ENCODE assay signal across 8 mouse cellular contexts in the genomic region with DNA sequence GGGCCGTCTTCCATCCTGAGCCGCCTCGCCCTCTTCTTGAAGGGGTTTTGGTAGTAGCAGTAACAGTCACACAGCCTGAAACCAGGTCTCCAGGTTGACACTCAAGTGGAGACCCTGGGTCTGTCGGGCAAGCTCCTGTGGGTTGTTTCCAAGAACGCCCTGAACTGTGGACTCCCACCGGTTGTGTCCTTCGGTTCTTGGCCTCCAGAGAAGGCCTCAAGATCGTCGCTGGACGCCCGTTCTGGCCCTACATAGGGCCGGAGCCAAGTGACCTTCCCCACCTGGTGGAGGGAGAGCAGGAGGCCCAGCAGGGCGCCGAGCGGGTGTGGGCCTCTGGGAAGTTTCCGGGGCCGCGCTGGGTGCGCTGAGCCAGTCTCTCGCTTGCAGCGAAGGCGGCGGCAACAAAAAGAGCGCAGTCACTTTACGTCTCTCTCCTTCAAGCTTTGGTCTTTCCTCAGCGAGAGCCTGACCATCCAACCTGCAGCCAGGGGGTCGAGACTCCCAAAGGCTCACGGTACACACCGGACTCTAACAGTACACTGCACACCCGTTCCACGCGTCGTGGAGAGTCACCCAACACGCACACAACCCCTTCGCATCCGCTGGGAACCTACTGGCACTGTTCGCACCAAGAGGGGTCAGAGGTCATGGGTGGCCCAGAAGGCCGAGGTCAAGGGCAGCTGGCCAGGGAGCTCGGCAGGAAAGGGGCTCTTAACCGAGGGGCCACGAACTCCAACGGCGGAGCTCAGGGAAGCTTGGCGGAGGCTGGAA. TPM values are rescaled to one million over a fixed set of nuclear protein-coding genes. Genes with fewer than 3 reads are reported as not detected.
A peak's percentile ranks its signal among the peaks of the same experiment; 100 is the strongest.
DNase-seq lines count a peak whose midpoint lies in the region; ATAC-seq and TF ChIP-seq lines count a peak whose summit lies in the region.

No protein-coding gene starts in this region.

- peak overlapping the region; percentile 91 for H3K9ac ChIP-seq in heart, embryonic 11.5 days (ENCODE audit: low read depth, low read length)
- peak overlapping the region; percentile 100 for H3K9ac ChIP-seq in limb, embryonic 11.5 days (ENCODE audit: low read length)
- peak overlapping the region; percentile 46 for H3K9ac ChIP-seq in neural tube, embryonic 14.5 days (replicated peaks; ENCODE audit: low read depth, low read length)

- peaks cover 73% of the 10 kb centered on the region for H3K27me3 ChIP-seq in heart, embryonic 11.5 days (ENCODE audit: control insufficient read depth, insufficient read depth, low read length)
- H3K27me3 ChIP-seq in limb, embryonic 11.5 days (ENCODE audit: control insufficient read depth, insufficient read depth, low read length) = 0 out of 2 replicates have a peak, but pooled peaks cover 3% of the 10 kb centered on the region
- H3K27me3 ChIP-seq in neural tube, embryonic 14.5 days (ENCODE audit: control insufficient read depth, insufficient read depth, low read length) = peaks cover 35% of the 10 kb centered on the region

- no peaks in the 10 kb centered on the region for H3K36me3 ChIP-seq in heart, embryonic 11.5 days (ENCODE audit: control insufficient read depth, insufficient read depth, low read length)
- H3K36me3 ChIP-seq in limb, embryonic 11.5 days (ENCODE audit: control insufficient read depth, insufficient read depth, low read length) = no peaks in the 10 kb centered on the region; the same call in 1 of the 2 replicates
- no peaks in the 10 kb centered on the region for H3K36me3 ChIP-seq in neural tube, embryonic 14.5 days (ENCODE audit: control insufficient read depth, insufficient read depth, low read length)

- no peak for TF ChIP-seq CTCF in lung, adult 2 months (IDR thresholded peaks at IDR 0.05; ENCODE audit: insufficient read depth, low read length)

- peak overlapping the region; percentile 85 for H3K4me2 ChIP-seq in heart, embryonic 11.5 days
- H3K4me2 ChIP-seq in limb, embryonic 11.5 days (ENCODE audit: low read depth, severe bottlenecking) = peak overlapping the region; percentile 97
- peak overlapping the region; percentile 50; the same call in 1 of the 2 replicates for H3K4me2 ChIP-seq in neural tube, embryonic 14.5 days (ENCODE audit: low read depth, low read length)

- H3K4me3 ChIP-seq in lung, adult 2 months (replicated peaks; ENCODE audit: extremely low read depth, low read depth, low read length) = peak overlapping the region; percentile 63
- H3K4me3 ChIP-seq in heart, embryonic 11.5 days (ENCODE audit: low read depth, low read length) = peak overlapping the region; percentile 79
- H3K4me3 ChIP-seq in limb, embryonic 11.5 days (ENCODE audit: low read depth, low read length) = peak overlapping the region; percentile 98
- peak overlapping the region; percentile 36 for H3K4me3 ChIP-seq in neural tube, embryonic 14.5 days (ENCODE audit: low read depth, low read length)

- intact Hi-C loops in gastrocnemius, postnatal 36 days (cut with DNase I) = loop anchor here (5.0 kb wide), 1 partner anchor 187 kb away; no protein-coding TSS in a partner anchor

- H3K4me1 ChIP-seq in lung, adult 2 months (ENCODE audit: control insufficient read depth, insufficient read depth, low read length) = 0 out of 2 replicates have a peak, but pooled peaks cover 2% of the 10 kb centered on the region
- peaks cover 27% of the 10 kb centered on the region for H3K4me1 ChIP-seq in heart, embryonic 11.5 days (ENCODE audit: control insufficient read depth, insufficient read depth, low read length)
- H3K4me1 ChIP-seq in limb, embryonic 11.5 days (ENCODE audit: control insufficient read depth, insufficient read depth, low read length) = peaks cover 50% of the 10 kb centered on the region
- H3K4me1 ChIP-seq in neural tube, embryonic 14.5 days (ENCODE audit: control insufficient read depth, insufficient read depth, low read length) = 0 out of 2 replicates have a peak, but pooled peaks cover 8% of the 10 kb centered on the region

- no peak for ATAC-seq in heart, embryonic 11.5 days (replicated peaks; ENCODE audit: insufficient number of reproducible peaks, low FRiP score, low TSS enrichment)
- ATAC-seq in limb, embryonic 11.5 days (ENCODE audit: insufficient number of reproducible peaks, low FRiP score, low TSS enrichment, low read depth) = no peak
- ATAC-seq in neural tube, embryonic 14.5 days (ENCODE audit: low read depth) = no peak

- peak; percentile 56 for DNase-seq in lung, adult 2 months
- no peak for DNase-seq in lung, postnatal 25 days (ENCODE audit: low spot score)
- DNase-seq in limb, embryonic 11.5 days (ENCODE audit: low spot score) = peak; percentile 71
- no peak for DNase-seq in layer of hippocampus, adult 11-12 months (ENCODE audit: low spot score)
- no peak for DNase-seq in natural killer cell, adult 2 months (ENCODE audit: low spot score in 2 of 2)
- no peak for DNase-seq in gastrocnemius, postnatal 36 days

- no peak for TF ChIP-seq POLR2A in lung, adult 2 months (IDR thresholded peaks at IDR 0.05; ENCODE audit: borderline replicate concordance, extremely low read depth, low read depth, low read length)

- 35% methylated on average over 44 of the region's 44 CpGs for WGBS in lung, adult 2 months
- 5% methylated on average over 44 of the region's 44 CpGs for WGBS in heart, embryonic 11.5 days (ENCODE audit: insufficient replicate concordance)
- 2% methylated on average over 44 of the region's 44 CpGs for WGBS in limb, embryonic 11.5 days
- WGBS in neural tube, embryonic 14.5 days = 7% methylated on average over 44 of the region's 44 CpGs

- no peaks in the 10 kb centered on the region for H3K9me3 ChIP-seq in heart, embryonic 11.5 days (replicated peaks; ENCODE audit: control insufficient read depth, low read length)
- H3K9me3 ChIP-seq in limb, embryonic 11.5 days (ENCODE audit: control insufficient read depth, low read length) = no peaks in the 10 kb centered on the region
- no peaks in the 10 kb centered on the region for H3K9me3 ChIP-seq in neural tube, embryonic 14.5 days (ENCODE audit: control insufficient read depth, low read length)

- H3K27ac ChIP-seq in heart, embryonic 11.5 days (ENCODE audit: low read depth, low read length) = peak overlapping the region; percentile 29
- H3K27ac ChIP-seq in limb, embryonic 11.5 days (replicated peaks; ENCODE audit: low read depth, low read length) = peak overlapping the region; percentile 99
- H3K27ac ChIP-seq in neural tube, embryonic 14.5 days (ENCODE audit: low read depth, low read length) = no peak overlapping the region

RNA-seq across cellular contexts. Expression of a gene that starts 2.0 kb away (rescaled TPM):
- polyA plus RNA-seq in lung, adult 2 months (2012; rRNA removed) = 17.7 and 18.3 TPM in 2 replicates
- 14.2 and 14.8 TPM in 2 replicates for polyA plus RNA-seq in heart, embryonic 11.5 days (2014; fragmentation: Nextera tagmentation; extraction: Ambion mirVana)
- polyA plus RNA-seq in limb, embryonic 11.5 days (2014; fragmentation: Nextera tagmentation; extraction: Ambion mirVana) = 78.2 and 87.1 TPM in 2 replicates
- 4.6 and 5.7 TPM in 2 replicates for polyA plus RNA-seq in neural tube, embryonic 14.5 days (2014; fragmentation: Nextera tagmentation; extraction: Ambion mirVana)
- 1 to 10 TPM; 1.3 to 2.4 TPM for total RNA-seq in gastrocnemius, postnatal 36 days (2021)

RNA-seq across cellular contexts. Expression of a gene that starts 33.0 kb away (rescaled TPM):
- not detected in 2 replicates for polyA plus RNA-seq in lung, adult 2 months (2012; rRNA removed)
- polyA plus RNA-seq in heart, embryonic 11.5 days (2014; fragmentation: Nextera tagmentation; extraction: Ambion mirVana) = not detected in 2 replicates
- polyA plus RNA-seq in limb, embryonic 11.5 days (2014; fragmentation: Nextera tagmentation; extraction: Ambion mirVana) = not detected in 2 replicates
- not detected in 2 replicates for polyA plus RNA-seq in neural tube, embryonic 14.5 days (2014; fragmentation: Nextera tagmentation; extraction: Ambion mirVana)
- not detected for total RNA-seq in gastrocnemius, postnatal 36 days (2021)

Comparison
In these comparisons a context has a peak if more than half of its experiments do, and no peak if none do; other contexts are left out.
1. DNase-seq: peak in lung, adult 2 months (single experiment) and limb, embryonic 11.5 days (single experiment); none in lung, postnatal 25 days (single experiment), layer of hippocampus, adult 11-12 months (single experiment), natural killer cell, adult 2 months (0 of 2) and gastrocnemius, postnatal 36 days (0 of 2).
2. H3K4me3 ChIP-seq: peak in every context shown above with its lines; median percentile 98 in limb, embryonic 11.5 days; 79 in heart, embryonic 11.5 days; 63 in lung, adult 2 months; 36 in neural tube, embryonic 14.5 days.
3. H3K9ac ChIP-seq: peak in every context shown above with its lines; median percentile 100 in limb, embryonic 11.5 days; 91 in heart, embryonic 11.5 days; 46 in neural tube, embryonic 14.5 days.
4. Peak in every context shown above with its lines, with median percentiles within 50 percentile points of each other: H3K4me2 ChIP-seq.